Mouse (Mus musculus) embryonic fibroblast, embryonic 13.5 days (primary cell): Measurements from ENCODE around the gene Arid3b.

Source experiments
- CTCF ChIP-seq: IDR thresholded peaks from 2 replicates; pipeline ENCODE4 v1.5.1; 2011; ENCODE audit warnings: mild to moderate bottlenecking, control low read depth, low read length, moderate library complexity, borderline replicate concordance; ENCODE audit not compliant: insufficient read depth
- POLR2A ChIP-seq: IDR thresholded peaks from 2 replicates; pipeline ENCODE4 v1.6.1; 2011; ENCODE audit warnings: low read depth, mild to moderate bottlenecking, control low read depth, low read length, moderate library complexity

GRCm38 (mm10) chr9:57874134-57874533 is 37.5 kb upstream of the Arid3b start:
- TF ChIP-seq CTCF = no peak
- TF ChIP-seq POLR2A = no peak
